Mouse (Mus musculus) G1E (cell line): ENCODE results near the gene Vash2. TPM values are rescaled to one million over a fixed set of nuclear protein-coding genes. Genes with fewer than 3 reads are reported as not detected.
"Not testable (repeated sequence)": the region's sequence is repeated elsewhere in the genome, so short reads cannot be mapped to it uniquely, and the experiment has no call there.

Experiments
- ATAC-seq: 2 replicates; pipeline ENCODE4 v1.8.0; 2016; ENCODE audit warnings: mild to moderate bottlenecking; ENCODE audit not compliant: insufficient number of reproducible peaks, poor library complexity, low FRiP score, severe bottlenecking; ENCODE audit errors: extremely low read depth
- DNase-seq: peaks from one replicate; pipeline ENCODE4 v3.0.0; 2012; ENCODE audit warnings: low spot score
- H3K27me3 ChIP-seq: 2 replicates; pipeline ENCODE4 v1.6.1; 2012; ENCODE audit warnings: mild to moderate bottlenecking, low read length, inconsistent platforms; ENCODE audit not compliant: insufficient read depth
- H3K36me3 ChIP-seq: replicated peaks from 2 replicates; pipeline ENCODE3; 2012; ENCODE audit warnings: mild to moderate bottlenecking, inconsistent platforms
- H3K4me1 ChIP-seq: 2 replicates; pipeline ENCODE4 v1.6.1; 2012; ENCODE audit warnings: low read depth, low read length, inconsistent platforms, mixed read lengths; ENCODE audit not compliant: insufficient read depth
- H3K4me3 ChIP-seq: 2 replicates; pipeline ENCODE4 v1.5.1; 2012; ENCODE audit warnings: low read depth, mild to moderate bottlenecking, inconsistent platforms, low read length, moderate library complexity, mixed read lengths
- H3K9me3 ChIP-seq: replicated peaks from 2 replicates; pipeline ENCODE4 v1.6.1; 2012; ENCODE audit warnings: inconsistent platforms
- CTCF ChIP-seq: IDR thresholded peaks from 2 replicates; pipeline ENCODE4 v1.5.1; 2012; ENCODE audit warnings: low read depth, low read length, inconsistent platforms, mixed read lengths
- GATA1 ChIP-seq: IDR thresholded peaks from 2 replicates; pipeline ENCODE4 v1.6.1; 2012; ENCODE audit warnings: borderline replicate concordance, low read length, inconsistent platforms, mixed read lengths
- GATA2 ChIP-seq: IDR thresholded peaks from 2 replicates; pipeline ENCODE4 v1.6.1; 2012; ENCODE audit warnings: low read depth, low read length, inconsistent platforms, borderline replicate concordance
- POLR2AphosphoS5 ChIP-seq: IDR thresholded peaks from 2 replicates; pipeline ENCODE4 v1.6.1; 2012; ENCODE audit warnings: low read depth, low read length, inconsistent platforms; ENCODE audit not compliant: insufficient replicate concordance
- TAL1 ChIP-seq: conservative IDR thresholded peaks from 2 replicates; pipeline ENCODE4 v1.6.1; 2012; ENCODE audit warnings: low read depth, low read length, inconsistent platforms, mixed read lengths
- polyA plus RNA-seq: library from polyadenylated mRNA; stranded (reverse); fragments of >175 nt; gene quantifications from 2 replicates; pipeline ENCODE4 v1.2.3, GENCODE M21; 2012
- total RNA-seq, 2 experiments: library from RNA; stranded (forward) in 1 of 2; stranded (reverse) in 1 of 2; fragments of 200-1000 nt in 1 of 2; fragments of >200 nt in 1 of 2; fragmentation: Nextera tagmentation in 1 of 2; gene quantifications; 2 replicates each; pipeline ENCODE4 v1.2.3; 2014 to 2017

Gene Vash2
- not detected in 2 replicates for total RNA-seq (2014; fragmentation: Nextera tagmentation)
- total RNA-seq (2017) = 0.06 and 0.22 TPM in 2 replicates
- polyA plus RNA-seq = not detected in 2 replicates

GRCm38 (mm10) chr1:190979100-190979563 is at the start of gene Vash2:
TSS of gene Vash2 (minus strand) at chr1:190979296.
- Histone ChIP-seq H3K9me3 (no peaks in the 10 kb centered on the region; the same call in 1 of the 2 replicates), H3K36me3 (no peaks in the 10 kb centered on the region), H3K27me3 (peaks cover 51% of the 10 kb centered on the region), H3K4me1 (no peaks in the 10 kb centered on the region), H3K4me3 (no peak within 1 kb of the TSS)
- TF ChIP-seq GATA1 (no peak), POLR2AphosphoS5 (no peak), TAL1 (no peak), CTCF (no peak), GATA2 (no peak)
- DNase-seq (no peak), ATAC-seq (no peak)

DNA sequence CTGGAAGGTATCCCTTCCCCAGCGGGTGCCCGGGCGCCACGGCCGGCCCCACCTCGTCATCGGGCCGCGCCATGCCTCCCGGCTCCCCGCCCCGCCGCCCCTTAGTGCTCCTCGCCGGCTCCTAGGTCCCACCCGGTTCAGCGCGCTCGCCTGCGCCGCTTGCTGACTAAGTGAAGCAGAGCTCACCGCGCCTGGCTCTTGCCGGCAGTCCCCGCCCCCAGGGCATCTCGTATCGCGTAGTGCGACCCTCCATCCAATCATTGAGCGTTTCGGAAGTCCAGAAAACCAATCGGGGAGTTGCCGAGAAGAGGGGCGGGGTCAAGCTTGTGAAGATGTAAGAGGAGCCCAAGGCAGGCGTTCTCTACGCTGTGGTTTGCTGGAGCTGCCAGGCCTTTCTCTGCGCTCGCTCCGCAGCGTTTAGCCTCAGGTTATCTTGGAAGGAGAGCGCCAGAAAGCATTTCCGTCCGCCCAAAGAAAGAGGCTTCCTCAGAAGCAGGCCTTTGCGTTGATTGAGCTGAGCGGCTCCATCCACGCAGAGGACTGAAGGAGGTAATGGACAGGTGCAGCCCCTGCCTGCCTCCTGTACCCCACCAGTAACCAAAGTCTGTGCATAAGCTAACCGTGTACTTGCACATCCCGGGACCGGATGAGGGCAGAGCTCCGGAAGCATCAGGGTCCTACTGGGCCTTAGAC is 47.1 kb upstream of the Vash2 start, which contains the start of gene Flvcr1:
Gene Flvcr1 (minus strand): TSS at position 138 of the 693 bp plus-strand sequence.
- Histone ChIP-seq H3K36me3 (peaks cover 9% of the 10 kb centered on the region), H3K4me3 (peak within 1 kb of the TSS; percentile 98), H3K4me1 (peaks cover 29% of the 10 kb centered on the region), H3K27me3 (no peaks in the 10 kb centered on the region), H3K9me3 (no peaks in the 10 kb centered on the region)
- TF ChIP-seq CTCF (no peak), POLR2AphosphoS5 (no peak), GATA1 (no peak), GATA2 (no peak), TAL1 (no peak)
- peak; percentile 91 for DNase-seq
- ATAC-seq = peak; percentile 98

DNA sequence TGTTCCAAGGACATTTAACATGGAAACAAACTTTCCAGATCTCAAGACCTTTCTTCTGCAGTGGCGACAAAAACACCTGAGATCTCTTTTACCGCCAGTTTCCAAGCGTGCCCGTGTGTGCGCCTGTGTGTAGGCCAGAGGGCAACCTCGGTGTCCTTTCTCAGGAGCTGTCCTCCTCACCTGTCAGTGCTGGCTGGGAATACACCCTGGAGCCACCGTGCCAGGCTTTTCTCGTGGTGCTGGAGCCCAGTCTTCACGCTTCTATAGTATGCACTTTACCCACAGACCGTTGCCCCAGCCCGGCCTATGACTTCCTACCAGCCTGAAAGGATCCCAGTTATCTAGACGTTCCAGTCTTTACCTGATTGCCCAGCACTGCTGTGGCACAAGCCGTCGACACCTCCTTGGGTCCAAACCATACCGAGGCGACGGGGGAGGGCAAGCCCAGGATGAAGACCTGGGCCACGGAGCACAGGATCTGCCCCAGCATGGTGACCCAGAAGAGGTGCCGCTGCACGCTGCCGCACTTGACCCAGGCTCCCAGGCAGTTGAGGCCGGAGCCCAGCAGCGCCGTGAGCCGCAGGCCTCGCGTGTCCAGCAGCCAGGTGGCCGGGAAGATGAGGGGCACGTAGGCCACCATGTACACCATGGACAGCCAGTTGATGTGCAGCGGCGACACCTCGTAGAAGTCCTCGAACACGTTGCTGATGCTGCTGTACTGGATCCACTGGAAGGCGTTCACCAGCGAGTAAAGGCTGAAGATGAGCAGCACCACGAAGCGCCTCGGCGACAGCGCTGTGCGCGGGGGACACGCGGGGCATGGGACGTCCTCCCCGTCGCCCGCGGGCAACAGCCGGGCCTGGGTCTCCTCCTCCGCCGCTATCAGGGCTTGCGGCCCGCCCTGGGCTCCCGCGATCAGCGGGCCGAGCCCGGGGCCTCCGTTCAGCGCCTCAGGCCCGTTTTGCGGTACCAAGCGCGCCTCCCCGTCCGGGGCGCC is 46.2 kb upstream of the Vash2 start:
- TF ChIP-seq TAL1 (no peak), CTCF (no peak), POLR2AphosphoS5 (no peak; the same call in 1 of the 2 replicates)
- ATAC-seq (no peak), DNase-seq (no peak)
- no peaks in the 10 kb centered on the region for H3K9me3 ChIP-seq
- H3K4me1 ChIP-seq = peaks cover 26% of the 10 kb centered on the region
- peaks cover 17% of the 10 kb centered on the region for H3K36me3 ChIP-seq
- H3K4me3 ChIP-seq = peak overlapping the region; percentile 98
- H3K27me3 ChIP-seq = no peaks in the 10 kb centered on the region

DNA sequence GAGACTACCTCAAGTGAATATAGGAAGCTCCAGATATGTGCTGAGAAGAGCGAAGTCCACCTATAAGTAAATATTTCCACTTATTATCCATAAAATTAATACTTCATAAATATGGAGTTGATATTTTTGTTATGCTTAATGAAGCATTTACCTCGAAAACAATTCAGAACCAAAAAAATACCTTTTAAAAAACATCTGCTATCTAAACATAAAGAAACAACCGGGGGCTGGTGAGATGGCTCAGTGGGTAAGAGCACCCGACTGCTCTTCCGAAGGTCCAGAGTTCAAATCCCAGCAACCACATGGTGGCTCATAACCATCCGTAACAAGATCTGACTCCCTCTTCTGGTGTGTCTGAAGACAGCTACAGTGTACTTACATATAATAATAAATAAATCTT is 44.7 kb upstream of the Vash2 start:
- not testable (repeated sequence) for H3K9me3 ChIP-seq, H3K27me3 ChIP-seq, H3K4me3 ChIP-seq, ATAC-seq, DNase-seq
- Histone ChIP-seq H3K4me1 (peaks cover 26% of the 10 kb centered on the region), H3K36me3 (peaks cover 28% of the 10 kb centered on the region)

- ATAC-seq (no peak), DNase-seq (no peak)
- Histone ChIP-seq H3K4me3 (no peak overlapping the region), H3K9me3 (no peaks in the 10 kb centered on the region), H3K36me3 (peaks cover 31% of the 10 kb centered on the region), H3K27me3 (no peaks in the 10 kb centered on the region), H3K4me1 (peaks cover 26% of the 10 kb centered on the region)
- TF ChIP-seq TAL1 = no peak
- TF ChIP-seq CTCF = no peak
- TF ChIP-seq GATA1 = no peak
- TF ChIP-seq GATA2 = no peak
- TF ChIP-seq POLR2AphosphoS5 = no peak
Measured at GRCm38 (mm10) chr1:191023140-191023539, 44.0 kb upstream of the Vash2 start.

DNA sequence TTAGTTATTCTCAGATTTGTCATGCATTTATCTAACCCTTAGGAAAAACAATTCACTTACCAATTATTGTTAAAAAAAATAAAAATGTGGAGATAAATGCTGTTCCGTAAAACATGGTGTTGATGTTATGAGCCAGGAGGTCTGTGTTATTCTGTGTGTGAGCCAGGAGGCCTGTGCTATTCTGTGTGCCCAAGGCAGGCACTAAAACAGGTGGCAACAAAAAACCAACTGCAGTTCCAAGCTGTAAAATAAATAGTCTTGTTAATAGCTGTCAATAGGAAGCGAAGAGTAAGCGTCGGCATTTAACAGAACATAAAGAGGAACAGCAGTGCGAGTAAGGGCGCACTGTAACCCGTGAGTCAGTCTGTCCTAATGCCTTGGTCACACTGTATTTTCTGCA is 41.9 kb upstream of the Vash2 start:
- no peak overlapping the region for H3K4me3 ChIP-seq
- ATAC-seq = no peak
- no peak for TF ChIP-seq TAL1
- no peak for TF ChIP-seq GATA1

More for the DNA sequence above, 41.9 kb upstream of the Vash2 start:
- Histone ChIP-seq H3K36me3 (peaks cover 40% of the 10 kb centered on the region), H3K4me1 (peaks cover 14% of the 10 kb centered on the region), H3K27me3 (no peaks in the 10 kb centered on the region), H3K9me3 (no peaks in the 10 kb centered on the region)
- DNase-seq = no peak
